Mouse (Mus musculus) stomach, postnatal 0 days (tissue): ENCODE results near the gene Pkn2.

ENCODE experiments used
- CTCF ChIP-seq: IDR thresholded peaks from 2 replicates; pipeline ENCODE4 v1.5.1; 2016; ENCODE audit warnings: antibody characterized with exemption, low read depth, mild to moderate bottlenecking, moderate library complexity
- EP300 ChIP-seq: optimal IDR thresholded peaks from 2 replicates; pipeline ENCODE3; 2016; ENCODE audit warnings: antibody characterized with exemption

DNA sequence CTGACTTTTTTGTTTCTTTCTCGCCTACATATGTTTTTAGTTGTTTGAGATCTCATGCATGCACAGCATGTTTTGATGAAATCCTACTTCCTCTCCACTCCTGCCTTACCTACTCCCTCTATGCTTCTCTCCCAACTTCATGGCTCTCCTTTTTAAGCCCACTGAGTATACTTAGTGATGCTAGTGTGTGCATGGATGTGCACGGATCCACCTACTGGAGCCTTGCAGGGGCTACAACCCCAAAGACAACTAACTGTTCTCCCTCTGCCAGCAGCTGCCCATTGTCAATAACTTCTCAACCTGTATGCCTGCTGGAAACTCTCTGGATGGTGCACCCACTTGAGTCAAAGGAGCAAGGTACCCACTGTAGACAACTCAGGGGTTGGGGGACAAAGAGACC is 17.9 kb upstream of the Pkn2 start:
- TF ChIP-seq EP300 = no peak
- TF ChIP-seq CTCF = no peak
